Mouse (Mus musculus): ENCODE measurements around the gene Kif18a.

GRCm38 (mm10) chr2:109388733-109389132, 108.2 kb downstream of the Kif18a start:
- no peak for TF ChIP-seq GATA1 (IDR thresholded peaks at IDR 0.05; ENCODE audit: borderline replicate concordance, low read length)
- TF ChIP-seq FLI1 (IDR thresholded peaks at IDR 0.05; ENCODE audit: low read length), result no peak
